Mouse (Mus musculus) thymus, adult 2 months (tissue): Measurements from ENCODE around the gene Ptbp1.

Experiments used
- CTCF ChIP-seq: fragments of 200-500 bp; IDR thresholded peaks from 2 replicates; pipeline ENCODE4 v1.5.1; 2012; ENCODE audit warnings: mild to moderate bottlenecking, control low read depth, low read length, moderate library complexity, borderline replicate concordance; ENCODE audit not compliant: control insufficient read depth, poor library complexity, insufficient read depth; ENCODE audit errors: extremely low read depth
- POLR2A ChIP-seq: fragments of 200-500 bp; IDR thresholded peaks from 2 replicates; pipeline ENCODE4 v1.6.1; 2012; ENCODE audit warnings: mild to moderate bottlenecking, low read length, control low read depth, moderate library complexity; ENCODE audit not compliant: control insufficient read depth, poor library complexity, insufficient read depth; ENCODE audit errors: extremely low read depth

- TF ChIP-seq CTCF, result no peak
- TF ChIP-seq POLR2A, result no peak
Measured at GRCm38 (mm10) chr10:79872862-79873261, 18.6 kb downstream of the Ptbp1 start.
